Mouse (Mus musculus): ENCODE measurements around the gene Pcolce. TPM values are rescaled to one million over a fixed set of nuclear protein-coding genes. Genes with fewer than 3 reads are reported as not detected.
"Not testable (repeated sequence)": the region's sequence is repeated elsewhere in the genome, so short reads cannot be mapped to it uniquely, and the experiment has no call there.

The Pcolce gene
- polyA plus RNA-seq, 1 experiment from 2014 or later: 157 TPM

GRCm38 (mm10) chr5:137628498-137629305, 15.1 kb upstream of the Pcolce start, which contains the start of the genes Fbxo24, Lrch4 and Gm20605:
Gene Fbxo24 (minus strand): TSS chr5:137629002.
Gene Lrch4 (plus strand): TSS chr5:137629121.
Gene Gm20605 (plus strand): TSS chr5:137629175.
- Histone ChIP-seq H3K36me3 (peaks cover 17% of the 10 kb centered on the region), H3K9me3 (no peaks in the 10 kb centered on the region), H3K4me1 (peaks cover 40% of the 10 kb centered on the region), H3K27me3 (no peaks in the 10 kb centered on the region), H3K27ac (peak within 1 kb of the TSS; percentile 88), H3K4me2 (replicated peaks) (peak within 1 kb of the TSS; percentile 94), H3K4me3 (peak within 1 kb of the TSS; percentile 93), H3K9ac (peak within 1 kb of the TSS; percentile 88)
- under 1% methylated on average over 46 of the region's 46 CpGs for WGBS
- peak; percentile 98 for ATAC-seq (ENCODE audit: low FRiP score, low read depth)

DNA sequence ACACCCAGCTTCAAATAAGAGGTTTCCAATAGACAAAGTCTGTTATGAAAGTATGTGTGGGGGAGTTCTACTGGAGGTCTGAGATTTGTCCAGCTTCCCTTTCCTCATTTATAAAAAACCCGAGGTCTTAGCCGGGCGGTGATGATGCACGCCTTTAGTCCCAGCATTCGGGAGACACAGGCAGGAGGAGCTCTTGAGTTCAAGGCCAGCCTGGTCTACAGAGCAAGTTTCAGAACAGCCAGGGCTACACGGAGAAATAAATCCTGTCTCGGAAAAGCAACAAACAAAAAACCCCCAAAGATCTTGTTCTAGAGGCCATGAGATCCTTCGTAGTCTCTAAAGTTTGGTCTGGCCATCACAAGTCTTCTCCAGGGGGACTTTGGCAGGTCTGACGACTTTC, 14.4 kb upstream of the Pcolce start:
- Histone ChIP-seq H3K36me3 (peaks cover 10% of the 10 kb centered on the region; the same call in 1 of the 2 replicates), H3K9ac (peak overlapping the region; percentile 69), H3K27me3 (no peaks in the 10 kb centered on the region), H3K4me3 (peak overlapping the region; percentile 93), H3K27ac (peak overlapping the region; percentile 88), H3K4me1 (peaks cover 40% of the 10 kb centered on the region), H3K9me3 (no peaks in the 10 kb centered on the region), H3K4me2 (replicated peaks) (peak overlapping the region; percentile 72)
- WGBS: 3% methylated on average over 9 of the region's 9 CpGs
- ATAC-seq (ENCODE audit: low FRiP score, low read depth): no peak

GRCm38 (mm10) chr5:137623937-137624530, 10.4 kb upstream of the Pcolce start:
- Histone ChIP-seq H3K9me3 (no peaks in the 10 kb centered on the region), H3K9ac (no peak overlapping the region), H3K4me1 (peaks cover 12% of the 10 kb centered on the region), H3K4me2 (replicated peaks) (no peak overlapping the region), H3K36me3 (no peaks in the 10 kb centered on the region), H3K27ac (no peak overlapping the region), H3K27me3 (no peaks in the 10 kb centered on the region), H3K4me3 (no peak overlapping the region)
- no peak for ATAC-seq (ENCODE audit: low FRiP score, low read depth)
- WGBS: 81% methylated on average over 11 of the region's 11 CpGs

DNA sequence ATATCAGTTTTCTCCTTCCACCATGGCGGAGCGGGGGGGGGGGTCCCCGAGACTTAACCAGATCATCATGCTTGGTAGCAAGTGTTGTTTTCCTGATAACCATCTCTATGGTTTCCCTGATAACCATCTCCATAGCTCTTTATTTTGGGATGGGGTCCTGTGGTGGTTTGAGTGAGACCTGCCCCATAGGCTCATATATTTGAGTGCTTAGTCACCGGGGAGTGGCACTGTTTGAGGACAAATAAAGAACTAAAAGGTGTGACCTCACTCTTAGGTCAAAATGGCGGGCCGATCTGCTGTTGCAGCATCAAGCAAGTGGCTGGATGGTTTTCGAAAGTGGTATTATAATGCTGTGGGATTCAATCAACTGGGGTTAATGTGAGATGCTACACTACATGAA, 1.8 kb upstream of the Pcolce start:
- H3K9me3 ChIP-seq: no peaks in the 10 kb centered on the region
- no peak overlapping the region for H3K9ac ChIP-seq
- peaks cover 35% of the 10 kb centered on the region for H3K4me1 ChIP-seq
- no peak overlapping the region for H3K4me3 ChIP-seq
- no peaks in the 10 kb centered on the region for H3K27me3 ChIP-seq
- WGBS: 87% methylated on average over 7 of the region's 7 CpGs
- no peak overlapping the region for H3K27ac ChIP-seq
- H3K4me2 ChIP-seq (replicated peaks): no peak overlapping the region
- ATAC-seq (ENCODE audit: low FRiP score, low read depth): no peak
- H3K36me3 ChIP-seq: no peaks in the 10 kb centered on the region

DNA sequence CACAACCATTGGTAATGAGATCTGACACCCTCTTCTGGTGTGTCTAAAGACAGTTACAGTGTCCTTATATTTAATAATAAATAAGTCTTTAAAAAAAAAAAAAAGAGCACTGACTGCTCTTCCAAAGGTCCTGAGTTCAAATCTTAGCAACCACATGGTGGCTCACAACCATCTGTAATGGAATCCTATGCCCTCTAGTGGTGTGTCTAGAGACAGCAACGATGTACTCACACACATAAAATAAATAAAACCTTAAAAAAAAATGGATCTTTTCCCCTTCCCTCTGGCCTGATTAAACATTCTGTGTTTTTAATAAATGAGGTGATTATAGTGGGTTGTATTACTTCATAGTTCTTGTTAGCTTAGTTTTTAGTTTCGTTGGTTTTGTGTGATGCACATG, 1.3 kb upstream of the Pcolce start:
- peaks cover 39% of the 10 kb centered on the region for H3K4me1 ChIP-seq
- H3K27ac ChIP-seq; H3K4me3 ChIP-seq; H3K4me2 ChIP-seq (replicated peaks); H3K36me3 ChIP-seq; ATAC-seq (ENCODE audit: low FRiP score, low read depth); H3K9ac ChIP-seq; H3K9me3 ChIP-seq; H3K27me3 ChIP-seq: not testable (repeated sequence)
- 93% methylated on average over 2 of the region's 2 CpGs for WGBS

DNA sequence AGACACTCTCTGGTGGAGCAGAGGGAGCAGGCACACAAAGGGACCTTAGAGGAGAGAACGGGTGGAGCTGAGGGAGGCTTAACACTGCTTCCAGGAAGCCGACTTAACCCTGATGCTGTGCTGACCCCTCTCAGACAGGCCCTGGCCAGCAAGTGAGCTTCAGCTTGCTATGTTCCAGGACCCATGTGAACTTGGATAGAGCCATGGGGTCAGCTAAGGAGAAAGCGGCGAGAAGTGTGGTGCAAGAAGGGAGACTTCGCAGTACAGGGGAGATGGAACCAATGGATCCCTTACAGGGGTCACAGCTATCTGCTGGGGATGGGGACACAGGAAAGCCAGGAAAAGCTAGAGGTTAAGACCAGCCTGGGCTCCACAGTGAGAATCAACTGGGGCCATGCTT, 508 bp downstream of the Pcolce start:
- Histone ChIP-seq H3K36me3 (no peaks in the 10 kb centered on the region), H3K4me3 (no peak overlapping the region), H3K9ac (peak overlapping the region; percentile 26; the same call in 1 of the 2 replicates), H3K9me3 (no peaks in the 10 kb centered on the region), H3K27ac (peak overlapping the region; percentile 99), H3K4me1 (peaks cover 58% of the 10 kb centered on the region), H3K27me3 (no peaks in the 10 kb centered on the region), H3K4me2 (replicated peaks) (no peak overlapping the region)
- WGBS: 71% methylated on average over 5 of the region's 5 CpGs
- no peak for ATAC-seq (ENCODE audit: low FRiP score, low read depth)

DNA sequence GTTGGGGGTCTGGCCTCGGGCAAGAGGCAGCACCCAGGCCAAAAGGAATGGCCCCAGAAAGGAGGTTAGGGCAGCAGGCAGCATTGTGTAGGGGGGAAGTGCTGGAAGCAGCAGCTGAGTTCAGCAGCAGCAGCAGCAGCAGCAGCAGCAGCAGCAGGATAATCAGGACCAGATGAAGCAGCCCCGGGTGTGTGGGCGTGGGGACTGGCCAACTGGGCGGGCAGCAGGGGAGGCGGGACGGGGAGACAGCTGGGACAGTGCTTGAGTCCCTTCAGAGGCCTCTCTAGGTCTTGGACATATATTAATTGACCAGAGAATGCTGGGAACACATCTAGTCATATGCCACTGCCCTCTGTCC, 2.4 kb downstream of the Pcolce start:
- peak; percentile 62 for ATAC-seq (ENCODE audit: low FRiP score, low read depth)
- Histone ChIP-seq H3K36me3 (peaks cover 17% of the 10 kb centered on the region), H3K27me3 (no peaks in the 10 kb centered on the region), H3K9ac (peak overlapping the region; percentile 67), H3K27ac (peak overlapping the region; percentile 99), H3K4me3 (peak overlapping the region; percentile 48), H3K4me1 (peaks cover 63% of the 10 kb centered on the region), H3K4me2 (replicated peaks) (peak overlapping the region; percentile 76), H3K9me3 (no peaks in the 10 kb centered on the region)
- 2% methylated on average over 6 of the region's 6 CpGs for WGBS

DNA sequence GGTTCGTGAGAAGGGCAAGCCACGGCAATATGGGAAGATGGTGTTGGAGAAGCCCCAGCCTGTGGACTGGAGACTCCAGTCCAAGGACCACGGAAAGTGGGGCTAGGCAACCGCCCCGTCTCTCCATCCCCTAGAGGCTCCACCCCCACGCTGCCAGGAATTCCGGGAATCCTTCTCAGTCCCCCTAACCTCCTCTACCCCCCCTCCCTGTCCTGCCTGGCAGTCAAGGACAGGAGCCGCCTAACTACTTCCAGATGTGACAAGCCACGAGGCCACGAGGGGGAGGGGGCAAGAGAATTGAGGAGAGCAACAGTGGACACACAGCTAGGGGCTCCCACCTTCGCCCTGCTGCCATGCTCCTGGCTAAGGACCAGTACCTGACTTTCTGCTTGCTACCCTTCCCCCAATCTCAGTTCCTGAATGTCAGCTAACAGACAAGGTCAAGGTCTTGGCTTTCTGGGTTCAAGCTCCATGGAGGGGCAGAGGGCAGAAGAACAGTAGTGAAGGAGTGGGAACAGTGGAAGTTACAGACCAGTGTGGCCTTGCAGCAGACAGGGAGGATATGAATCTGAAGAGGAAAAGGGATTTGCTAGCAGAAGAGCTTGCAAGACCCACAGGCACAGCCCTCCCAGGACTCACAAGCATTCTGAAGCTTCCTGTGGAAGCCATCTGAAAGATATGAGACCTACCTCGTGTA, 2.9 kb downstream of the Pcolce start:
- peak; percentile 60 for ATAC-seq (ENCODE audit: low FRiP score, low read depth)
- 1% methylated on average over 12 of the region's 12 CpGs for WGBS

GRCm38 (mm10) chr5:137610056-137610455, 3.5 kb downstream of the Pcolce start:
- Histone ChIP-seq H3K27me3 (no peaks in the 10 kb centered on the region), H3K36me3 (peaks cover 29% of the 10 kb centered on the region), H3K4me2 (replicated peaks) (peak overlapping the region; percentile 76), H3K9me3 (no peaks in the 10 kb centered on the region), H3K4me1 (peaks cover 63% of the 10 kb centered on the region), H3K4me3 (peak overlapping the region; percentile 48), H3K27ac (peak overlapping the region; percentile 99), H3K9ac (peak overlapping the region; percentile 67)
- WGBS: 33% methylated on average over 4 of the region's 4 CpGs
- no peak for ATAC-seq (ENCODE audit: low FRiP score, low read depth)

More for the DNA sequence above, 2.9 kb downstream of the Pcolce start:
- peak overlapping the region; percentile 99 for H3K27ac ChIP-seq
- peaks cover 63% of the 10 kb centered on the region for H3K4me1 ChIP-seq
- peaks cover 22% of the 10 kb centered on the region for H3K36me3 ChIP-seq
- H3K4me2 ChIP-seq (replicated peaks): peak overlapping the region; percentile 76
- peak overlapping the region; percentile 48 for H3K4me3 ChIP-seq
- H3K9ac ChIP-seq: peak overlapping the region; percentile 67
- no peaks in the 10 kb centered on the region for H3K9me3 ChIP-seq
- no peaks in the 10 kb centered on the region for H3K27me3 ChIP-seq

- Histone ChIP-seq H3K27me3 (no peaks in the 10 kb centered on the region), H3K4me1 (peaks cover 63% of the 10 kb centered on the region), H3K4me2 (replicated peaks) (peak overlapping the region; percentile 76), H3K9me3 (no peaks in the 10 kb centered on the region), H3K9ac (peak overlapping the region; percentile 67), H3K4me3 (peak overlapping the region; percentile 48), H3K27ac (peak overlapping the region; percentile 99; the same call in 1 of the 2 replicates), H3K36me3 (peaks cover 35% of the 10 kb centered on the region)
- 39% methylated on average over 3 of the region's 3 CpGs for WGBS
- no peak for ATAC-seq (ENCODE audit: low FRiP score, low read depth)
These were observed 4.3 kb downstream of the Pcolce start for GRCm38 (mm10) chr5:137609292-137609691.

- H3K9ac ChIP-seq: peak overlapping the region; percentile 67
- H3K4me2 ChIP-seq (replicated peaks): peak overlapping the region; percentile 76
- H3K27ac ChIP-seq: 0 out of 2 replicates have a peak overlapping the region, but pooled peaks have one; percentile 28
- 13% methylated on average over 23 of the region's 23 CpGs for WGBS
- H3K36me3 ChIP-seq: peaks cover 37% of the 10 kb centered on the region
- no peak for ATAC-seq (ENCODE audit: low FRiP score, low read depth)
- H3K4me1 ChIP-seq: peaks cover 61% of the 10 kb centered on the region
- no peaks in the 10 kb centered on the region for H3K27me3 ChIP-seq
- no peaks in the 10 kb centered on the region for H3K9me3 ChIP-seq
- H3K4me3 ChIP-seq: peak overlapping the region; percentile 48
These were observed 4.9 kb downstream of the Pcolce start for GRCm38 (mm10) chr5:137608654-137609190.
